Mouse (Mus musculus) liver, embryonic 14.5 days (tissue): Measurements from ENCODE around the gene Gemin6.

Experiments used
- CTCF ChIP-seq: IDR thresholded peaks from 2 replicates; pipeline ENCODE4 v1.5.1; 2016; ENCODE audit warnings: antibody characterized with exemption, low read depth, control low read depth
- EP300 ChIP-seq: IDR thresholded peaks from 2 replicates; pipeline ENCODE4 v1.6.1; 2016; ENCODE audit warnings: antibody characterized with exemption, low read depth

DNA sequence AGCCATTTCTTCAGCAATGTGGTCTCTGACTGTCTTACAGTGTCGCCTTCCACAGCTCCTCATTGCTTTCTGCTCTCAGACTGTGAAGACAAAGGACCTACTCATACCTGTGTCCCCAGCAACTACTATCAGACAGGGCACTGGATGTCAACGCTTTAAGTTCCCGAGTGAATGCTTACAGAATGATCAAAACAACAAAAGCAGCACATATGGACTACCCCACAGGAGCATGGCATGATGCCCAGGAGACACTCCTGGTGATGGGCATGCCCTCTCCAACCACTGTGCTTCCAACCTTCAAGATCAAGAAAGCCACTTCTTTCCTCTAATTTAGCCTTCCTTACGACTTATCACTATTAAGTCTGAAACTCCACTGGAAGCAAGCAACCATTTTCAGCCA lies 42.8 kb downstream of the Gemin6 start:
- TF ChIP-seq CTCF (no peak), EP300 (no peak)
